Mouse (Mus musculus) hindbrain, embryonic 11.5 days (tissue): ENCODE data around the gene Chst11. TPM values are rescaled to one million over a fixed set of nuclear protein-coding genes. Genes with fewer than 3 reads are reported as not detected.

Experiments
- ATAC-seq: fragments of 200-750 bp; cut with Nextera tagmentation; 2 replicates; pipeline ENCODE4 v1.8.0; 2017; ENCODE audit warnings: mild to moderate bottlenecking, moderate TSS enrichment, moderate library complexity; ENCODE audit not compliant: low FRiP score
- DNase-seq: peaks from one replicate; pipeline ENCODE4 v3.0.0-alpha.2; 2015; ENCODE audit warnings: low spot score
- H3K27ac ChIP-seq: fragments of 300-500 bp; sonication (generic); 2 replicates; pipeline ENCODE4 v1.5.1; 2014; ENCODE audit warnings: mild to moderate bottlenecking, low read depth, low read length
- H3K27me3 ChIP-seq: fragments of 300-500 bp; sonication (generic); 2 replicates; pipeline ENCODE4 v1.6.1; 2014; ENCODE audit warnings: mild to moderate bottlenecking, low read length, moderate library complexity, mixed read lengths; ENCODE audit not compliant: control insufficient read depth, insufficient read depth
- H3K36me3 ChIP-seq: fragments of 300-500 bp; sonication (generic); 2 replicates; pipeline ENCODE4 v1.6.1; 2014; ENCODE audit warnings: mild to moderate bottlenecking, low read length, moderate library complexity, mixed read lengths; ENCODE audit not compliant: control insufficient read depth, insufficient read depth
- H3K4me1 ChIP-seq: fragments of 300-500 bp; sonication (generic); replicated peaks from 2 replicates; pipeline ENCODE4 v1.6.1; 2014; ENCODE audit warnings: low read length, mixed read lengths; ENCODE audit not compliant: control insufficient read depth, insufficient read depth
- H3K4me2 ChIP-seq: fragments of 300-500 bp; sonication (generic); replicated peaks from 2 replicates; pipeline ENCODE4 v1.6.1; 2014; ENCODE audit warnings: mild to moderate bottlenecking, low read depth, low read length
- H3K4me3 ChIP-seq: fragments of 300-500 bp; sonication (generic); 2 replicates; pipeline ENCODE4 v1.5.1; 2014; ENCODE audit warnings: low read depth, low read length
- H3K9ac ChIP-seq: fragments of 300-500 bp; sonication (generic); 2 replicates; pipeline ENCODE4 v1.6.1; 2014; ENCODE audit warnings: low read depth, low read length
- H3K9me3 ChIP-seq: fragments of 300-500 bp; sonication (generic); 2 replicates; pipeline ENCODE4 v1.6.1; 2016; ENCODE audit warnings: low read length; ENCODE audit not compliant: control insufficient read depth
- WGBS: fragments of 180-500 bp; shearing (Covaris S2); extraction: QIAGEN DNeasy Blood & Tissue Kit; methylation state at CpG from one replicate; pipeline ENCODE4 v1.1.7; 2014; 5-methylcytosine and 5-hydroxymethylcytosine counted together
- polyA plus RNA-seq: library from polyadenylated mRNA; unstranded; fragments of >200 nt; fragmentation: Nextera tagmentation; extraction: Ambion mirVana; gene quantifications from 2 replicates; pipeline ENCODE4 v1.2.1, GENCODE M21; 2014

Gene Chst11
- polyA plus RNA-seq, 1 experiment from 2014 or later = 2.3 TPM

DNA sequence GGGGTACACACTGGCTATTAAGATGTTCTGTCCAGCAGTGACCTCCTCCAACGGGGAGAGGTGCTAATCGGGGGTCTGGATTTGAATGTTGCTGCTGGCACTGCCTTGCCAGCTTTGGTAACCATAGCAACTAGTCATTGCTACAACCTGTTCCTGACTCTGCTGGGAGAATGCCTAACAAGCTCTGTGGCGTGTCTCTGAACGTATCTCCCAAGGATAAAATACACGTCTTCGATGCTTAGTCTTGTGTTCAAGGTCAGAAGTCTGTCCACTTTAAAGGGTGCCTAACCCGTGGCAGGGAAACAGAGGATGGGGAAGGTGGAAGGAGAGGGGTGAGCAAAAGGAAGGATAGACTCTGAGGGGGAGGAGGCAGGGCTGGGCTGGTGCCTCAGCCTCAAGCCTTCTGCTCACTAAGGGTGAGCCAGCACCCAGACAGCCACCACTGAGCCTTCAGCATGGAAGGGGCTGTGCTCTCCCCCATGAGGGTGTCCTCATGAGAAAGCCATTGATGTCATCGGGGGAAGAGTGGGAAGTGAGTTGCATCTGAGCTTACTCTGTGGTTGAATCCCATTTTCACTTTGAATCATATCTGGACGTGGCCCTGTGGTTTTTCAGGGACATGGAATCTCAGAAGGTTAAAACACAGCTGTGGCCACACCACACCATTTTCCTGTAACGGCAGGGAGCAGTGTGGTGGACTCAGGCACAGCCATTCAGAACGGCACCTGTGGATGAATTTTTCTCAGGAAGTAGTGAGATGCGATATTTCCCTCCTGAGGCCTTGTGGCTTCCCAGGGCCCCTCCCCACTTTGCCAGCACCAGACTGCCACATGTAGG lies 164.3 kb downstream of the Chst11 start:
- Histone ChIP-seq H3K36me3 (no peaks in the 10 kb centered on the region), H3K4me3 (no peak overlapping the region), H3K4me2 (no peak overlapping the region), H3K9me3 (no peaks in the 10 kb centered on the region), H3K9ac (no peak overlapping the region), H3K4me1 (peaks cover 3% of the 10 kb centered on the region; the same call in 1 of the 2 replicates), H3K27ac (no peak overlapping the region), H3K27me3 (no peaks in the 10 kb centered on the region)
- WGBS = 76% methylated on average over 12 of the region's 12 CpGs
- no peak for DNase-seq
- no peak for ATAC-seq

DNA sequence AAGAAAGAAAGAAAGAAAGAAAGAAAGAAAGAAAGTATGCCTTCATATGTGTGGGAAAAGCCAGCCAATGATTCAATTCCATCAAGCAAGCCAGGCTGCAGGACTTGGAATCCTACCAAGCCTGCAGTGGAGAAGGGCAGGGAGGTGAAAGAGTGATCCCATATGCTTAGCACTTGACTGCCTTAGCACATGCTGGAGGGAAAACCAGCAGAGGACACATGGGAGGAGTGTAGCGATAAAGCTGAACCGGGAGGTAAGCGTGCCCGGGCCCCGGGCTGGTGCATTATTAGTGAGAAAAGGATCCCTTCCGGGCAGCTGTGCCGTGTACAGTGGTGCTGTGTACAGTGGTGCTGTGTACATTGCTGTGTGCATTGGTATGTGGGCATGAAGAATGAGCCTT lies 165.3 kb downstream of the Chst11 start:
- no peak for ATAC-seq
- H3K4me3 ChIP-seq = no peak overlapping the region
- no peak overlapping the region for H3K4me2 ChIP-seq
- H3K9ac ChIP-seq = no peak overlapping the region
- no peaks in the 10 kb centered on the region for H3K9me3 ChIP-seq
- H3K36me3 ChIP-seq = no peaks in the 10 kb centered on the region
- H3K27ac ChIP-seq = no peak overlapping the region
- 91% methylated on average over 7 of the region's 7 CpGs for WGBS
- H3K4me1 ChIP-seq = peaks cover 3% of the 10 kb centered on the region; the same call in 1 of the 2 replicates
- no peak for DNase-seq
- no peaks in the 10 kb centered on the region for H3K27me3 ChIP-seq

DNA sequence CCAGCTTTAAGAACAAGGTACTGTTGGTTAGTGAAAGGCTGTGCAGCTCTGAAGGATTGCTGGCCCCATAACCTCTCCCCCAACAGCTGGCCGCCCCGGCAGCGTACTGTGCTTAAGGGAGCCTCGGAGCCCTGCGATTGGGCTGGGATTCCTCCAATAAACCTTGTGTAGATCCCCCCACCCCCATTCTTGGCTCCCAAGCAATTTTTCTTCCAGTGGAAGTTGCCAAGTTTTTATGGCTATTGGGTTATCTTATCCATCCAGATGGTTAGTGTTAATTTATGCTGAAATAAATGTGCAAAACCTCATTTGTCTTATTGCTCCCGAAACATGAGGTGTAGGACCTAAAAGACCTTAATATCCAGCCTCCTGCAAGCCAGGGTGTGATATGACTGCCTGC lies 166.1 kb downstream of the Chst11 start:
- H3K4me3 ChIP-seq = no peak overlapping the region
- H3K27me3 ChIP-seq = no peaks in the 10 kb centered on the region
- DNase-seq = no peak
- no peak for ATAC-seq
- H3K4me1 ChIP-seq = 0 out of 2 replicates have a peak, but pooled peaks cover under 1% of the 10 kb centered on the region
- WGBS = 79% methylated on average over 6 of the region's 6 CpGs
- no peak overlapping the region for H3K9ac ChIP-seq
- no peak overlapping the region for H3K27ac ChIP-seq
- no peaks in the 10 kb centered on the region for H3K36me3 ChIP-seq
- no peaks in the 10 kb centered on the region for H3K9me3 ChIP-seq
- H3K4me2 ChIP-seq = no peak overlapping the region

DNA sequence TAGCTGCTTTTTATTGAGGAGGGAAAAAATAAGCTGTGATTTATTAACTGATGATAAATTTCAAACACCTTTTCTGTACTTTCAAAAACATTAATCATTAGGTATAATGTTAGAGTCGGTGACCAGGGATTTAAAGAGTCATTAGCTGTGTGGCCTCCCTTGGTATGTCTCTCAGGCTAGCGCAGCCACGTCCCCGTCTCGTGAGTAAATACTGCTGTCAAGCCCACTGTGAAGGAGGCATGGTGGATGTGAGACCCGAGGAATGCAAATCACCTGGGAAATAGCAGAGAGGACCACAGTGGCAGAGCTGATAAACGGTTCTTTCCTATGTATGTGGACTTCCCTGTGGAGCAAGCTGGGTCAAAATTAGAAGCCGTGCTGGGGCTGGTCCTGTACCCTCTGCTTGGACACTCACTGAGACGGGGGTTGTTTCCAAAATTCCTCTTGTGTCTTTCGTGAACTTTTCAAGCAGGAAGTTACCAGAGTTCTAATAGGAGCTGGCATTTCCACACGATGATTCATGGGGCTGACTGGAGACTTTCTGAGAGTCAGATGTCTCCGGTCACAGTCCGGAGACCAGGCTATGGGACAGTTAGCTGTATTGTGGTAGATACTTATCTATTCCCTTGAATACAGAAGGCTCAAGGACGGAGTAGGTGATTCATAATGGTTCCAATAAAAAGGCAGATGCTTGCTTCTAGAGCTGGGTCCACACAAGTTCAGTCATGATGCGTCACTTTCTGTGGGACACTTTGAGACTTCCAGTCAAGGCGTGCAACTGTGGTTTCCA lies 166.8 kb downstream of the Chst11 start:
- Histone ChIP-seq H3K36me3 (no peaks in the 10 kb centered on the region), H3K27ac (no peak overlapping the region), H3K9me3 (no peaks in the 10 kb centered on the region), H3K9ac (no peak overlapping the region), H3K4me1 (no peaks in the 10 kb centered on the region), H3K4me2 (no peak overlapping the region), H3K27me3 (no peaks in the 10 kb centered on the region), H3K4me3 (no peak overlapping the region)
- DNase-seq (no peak), ATAC-seq (no peak)
- WGBS = 72% methylated on average over 16 of the region's 16 CpGs

DNA sequence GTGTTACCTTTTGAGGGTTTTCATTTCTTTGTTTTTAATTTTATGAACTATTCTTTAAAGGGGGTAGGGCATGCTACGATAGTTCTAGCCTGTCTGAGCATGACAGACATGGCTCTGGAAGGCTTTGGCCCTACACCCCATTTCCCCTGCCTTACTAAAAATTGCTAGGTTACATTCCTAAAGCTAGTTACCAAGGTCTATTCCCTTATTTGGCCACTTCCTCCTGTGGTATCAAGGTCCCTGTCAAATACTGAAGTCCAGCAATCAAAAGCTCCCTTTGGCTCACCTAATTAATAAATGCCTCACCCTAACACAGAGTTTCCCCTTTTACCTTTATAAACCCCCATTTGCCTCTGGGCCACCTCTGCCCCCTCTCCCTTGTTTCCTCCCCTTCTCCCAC lies 167.4 kb downstream of the Chst11 start:
- no peak for DNase-seq

DNA sequence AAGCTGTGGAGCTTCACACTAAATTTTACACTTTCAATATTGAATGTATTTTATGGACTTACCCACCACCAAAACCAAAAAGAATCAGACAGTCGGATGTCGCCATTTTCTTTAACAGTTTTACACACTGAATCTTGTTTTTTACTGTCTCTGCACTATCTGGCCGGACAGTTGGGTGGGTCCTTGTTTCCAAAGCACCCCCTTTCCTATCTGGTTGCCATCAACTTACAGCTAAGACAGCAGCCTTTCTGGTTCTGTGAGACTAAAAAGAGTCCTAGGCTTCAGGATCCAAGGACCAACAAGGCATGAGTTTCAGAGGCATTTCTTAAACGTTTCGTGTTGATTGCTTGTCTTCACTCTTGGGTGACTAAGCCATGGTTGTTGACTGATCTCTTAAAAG lies 168.1 kb downstream of the Chst11 start:
- no peak for ATAC-seq

More for the DNA sequence above, 167.4 kb downstream of the Chst11 start:
- H3K4me3 ChIP-seq = no peak overlapping the region
- H3K9ac ChIP-seq = no peak overlapping the region
- no peak overlapping the region for H3K4me2 ChIP-seq
- no peaks in the 10 kb centered on the region for H3K36me3 ChIP-seq
- no peak for ATAC-seq
- H3K9me3 ChIP-seq = no peaks in the 10 kb centered on the region
- H3K4me1 ChIP-seq = no peaks in the 10 kb centered on the region
- no peak overlapping the region for H3K27ac ChIP-seq
- no peaks in the 10 kb centered on the region for H3K27me3 ChIP-seq
- WGBS = 80% methylated on average over 1 of the region's 1 CpGs

DNA sequence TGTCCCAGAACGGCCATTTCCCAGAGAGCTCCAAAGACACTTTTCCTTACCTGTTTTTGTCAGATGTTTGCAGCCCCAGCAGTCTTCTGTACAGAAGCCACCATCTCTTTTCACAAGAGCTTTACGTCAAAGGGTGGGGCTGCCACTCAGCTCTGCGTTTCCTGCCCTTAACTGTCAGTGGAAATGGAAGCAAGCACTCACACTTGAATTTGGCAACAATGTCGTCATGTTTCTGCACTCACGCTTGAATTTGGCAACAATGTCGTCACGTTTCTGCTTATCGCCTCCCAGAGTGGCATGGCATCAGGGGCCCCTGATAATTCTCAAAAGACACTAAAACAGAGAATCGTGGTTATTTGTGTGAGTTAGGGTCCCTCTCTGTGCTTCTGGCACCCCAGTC lies 168.6 kb downstream of the Chst11 start:
- Histone ChIP-seq H3K36me3 (no peaks in the 10 kb centered on the region), H3K27ac (no peak overlapping the region), H3K4me2 (no peak overlapping the region), H3K4me1 (no peaks in the 10 kb centered on the region), H3K4me3 (no peak overlapping the region), H3K27me3 (no peaks in the 10 kb centered on the region), H3K9ac (no peak overlapping the region), H3K9me3 (no peaks in the 10 kb centered on the region)
- WGBS = 86% methylated on average over 9 of the region's 9 CpGs
- DNase-seq (no peak), ATAC-seq (no peak)

More for the DNA sequence above, 168.1 kb downstream of the Chst11 start:
- no peak for DNase-seq
- H3K4me3 ChIP-seq = no peak overlapping the region
- WGBS = 89% methylated on average over 5 of the region's 5 CpGs
- no peaks in the 10 kb centered on the region for H3K9me3 ChIP-seq
- H3K4me2 ChIP-seq = no peak overlapping the region
- no peaks in the 10 kb centered on the region for H3K27me3 ChIP-seq
- no peaks in the 10 kb centered on the region for H3K4me1 ChIP-seq
- no peak overlapping the region for H3K27ac ChIP-seq
- H3K36me3 ChIP-seq = no peaks in the 10 kb centered on the region
- no peak overlapping the region for H3K9ac ChIP-seq

DNA sequence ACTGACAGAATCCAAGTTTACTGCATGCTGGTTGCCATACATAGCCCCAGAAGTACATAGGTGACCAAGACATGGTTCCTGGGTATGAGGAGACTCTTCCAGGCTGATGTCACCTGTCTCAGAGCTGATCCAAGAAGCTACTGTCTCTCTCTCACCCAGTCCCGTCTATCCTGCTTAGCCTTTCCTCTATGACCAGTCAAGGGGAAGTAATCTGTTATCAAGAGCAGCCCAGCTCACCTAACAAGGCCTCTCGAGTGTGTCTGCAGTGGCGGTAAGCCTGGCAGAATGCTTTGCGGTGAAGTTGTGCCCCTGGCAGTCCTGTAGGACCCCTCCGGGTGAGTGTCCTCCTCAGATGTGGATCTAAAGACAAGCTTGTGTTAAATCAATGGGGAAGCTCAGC lies 172.0 kb downstream of the Chst11 start:
- Histone ChIP-seq H3K4me1 (peaks cover under 1% of the 10 kb centered on the region; the same call in 1 of the 2 replicates), H3K9me3 (no peaks in the 10 kb centered on the region), H3K4me2 (no peak overlapping the region), H3K36me3 (no peaks in the 10 kb centered on the region), H3K27me3 (no peaks in the 10 kb centered on the region), H3K4me3 (no peak overlapping the region), H3K9ac (no peak overlapping the region), H3K27ac (no peak overlapping the region)
- ATAC-seq (no peak), DNase-seq (no peak)
- WGBS = 84% methylated on average over 5 of the region's 5 CpGs
